Mouse (Mus musculus) limb, embryonic 15.5 days (tissue): Measurements from ENCODE around the gene Dglucy. TPM values are rescaled to one million over a fixed set of nuclear protein-coding genes. Genes with fewer than 3 reads are reported as not detected.

ENCODE experiments used
- ATAC-seq: fragments of 200-750 bp; cut with Nextera tagmentation; 2 replicates; pipeline ENCODE4 v1.8.0; 2017; ENCODE audit warnings: low read depth, moderate TSS enrichment; ENCODE audit not compliant: insufficient number of reproducible peaks, low FRiP score, low TSS enrichment
- H3K27ac ChIP-seq: fragments of 300-500 bp; sonication (generic); 2 replicates; pipeline ENCODE4 v1.5.1; 2015; ENCODE audit warnings: moderate library complexity, mild to moderate bottlenecking, inconsistent platforms
- H3K27me3 ChIP-seq: fragments of 300-500 bp; sonication (generic); 2 replicates; pipeline ENCODE4 v1.6.1; 2015; ENCODE audit warnings: inconsistent platforms
- H3K36me3 ChIP-seq: fragments of 300-500 bp; sonication (generic); 2 replicates; pipeline ENCODE4 v1.6.1; 2015; ENCODE audit warnings: inconsistent platforms
- H3K4me1 ChIP-seq: fragments of 300-500 bp; sonication (generic); 2 replicates; pipeline ENCODE4 v1.6.1; 2015; ENCODE audit warnings: inconsistent platforms
- H3K4me2 ChIP-seq: fragments of 300-500 bp; sonication (generic); 2 replicates; pipeline ENCODE4 v1.6.1; 2015; ENCODE audit warnings: mild to moderate bottlenecking, inconsistent platforms
- H3K4me3 ChIP-seq: fragments of 300-500 bp; sonication (generic); 2 replicates; pipeline ENCODE4 v1.5.1; 2015; ENCODE audit warnings: mild to moderate bottlenecking, inconsistent platforms
- H3K9ac ChIP-seq: fragments of 300-500 bp; sonication (generic); 2 replicates; pipeline ENCODE4 v1.6.1; 2015; ENCODE audit warnings: inconsistent platforms
- H3K9me3 ChIP-seq: fragments of 300-500 bp; sonication (generic); 2 replicates; pipeline ENCODE4 v1.6.1; 2016; ENCODE audit warnings: inconsistent platforms
- WGBS: fragments of 180-500 bp; shearing (Covaris S2); methylation state at CpG from one replicate; pipeline ENCODE4 v1.1.7; 2015; 5-methylcytosine and 5-hydroxymethylcytosine counted together
- polyA plus RNA-seq: library from polyadenylated mRNA; unstranded; fragments of >200 nt; fragmentation: Nextera tagmentation; extraction: Ambion mirVana; gene quantifications from 2 replicates; pipeline ENCODE4 v1.2.1, GENCODE M21; 2015

Gene Dglucy
- polyA plus RNA-seq, 1 experiment from 2014 or later, result 3.1 TPM

DNA sequence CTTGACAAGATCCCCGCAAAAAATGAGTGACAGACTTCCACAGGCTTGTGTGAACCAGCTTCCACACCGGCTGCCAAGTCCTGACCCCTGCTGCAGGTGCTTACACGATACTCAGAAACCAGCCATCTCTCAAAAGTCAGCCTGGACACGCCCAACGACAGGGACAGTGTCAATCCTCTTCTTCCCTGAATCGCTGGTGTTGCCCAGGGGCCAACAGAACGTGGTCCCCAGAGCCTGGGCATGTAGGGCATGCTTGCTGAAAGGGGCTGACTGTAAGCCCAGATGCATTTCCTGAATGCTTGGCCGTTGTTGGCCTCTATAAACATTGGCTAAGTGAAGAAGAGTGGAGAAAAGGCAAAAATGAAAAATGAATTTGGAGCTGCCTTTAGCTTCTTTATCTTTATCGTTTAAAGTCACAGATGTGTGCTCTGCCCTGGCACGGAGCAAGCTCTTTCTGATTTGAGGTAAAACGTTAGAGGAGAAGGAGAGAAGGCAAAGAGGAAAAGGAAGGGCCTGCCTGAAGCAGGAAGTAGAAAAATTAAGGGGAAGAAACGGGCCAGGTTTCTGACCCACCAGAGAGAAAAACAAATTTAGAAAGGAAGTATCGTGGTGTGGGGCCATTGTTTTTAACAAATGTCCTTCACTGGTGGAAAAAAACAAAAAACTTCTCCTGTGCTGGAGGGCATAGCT, 14.4 kb upstream of the Dglucy start:
- Histone ChIP-seq H3K4me2 (no peak overlapping the region), H3K9me3 (no peaks in the 10 kb centered on the region), H3K4me3 (no peak overlapping the region), H3K27me3 (no peaks in the 10 kb centered on the region), H3K27ac (no peak overlapping the region), H3K36me3 (no peaks in the 10 kb centered on the region), H3K9ac (no peak overlapping the region), H3K4me1 (no peaks in the 10 kb centered on the region)
- WGBS, result 60% methylated on average over 13 of the region's 13 CpGs
- ATAC-seq, result no peak

DNA sequence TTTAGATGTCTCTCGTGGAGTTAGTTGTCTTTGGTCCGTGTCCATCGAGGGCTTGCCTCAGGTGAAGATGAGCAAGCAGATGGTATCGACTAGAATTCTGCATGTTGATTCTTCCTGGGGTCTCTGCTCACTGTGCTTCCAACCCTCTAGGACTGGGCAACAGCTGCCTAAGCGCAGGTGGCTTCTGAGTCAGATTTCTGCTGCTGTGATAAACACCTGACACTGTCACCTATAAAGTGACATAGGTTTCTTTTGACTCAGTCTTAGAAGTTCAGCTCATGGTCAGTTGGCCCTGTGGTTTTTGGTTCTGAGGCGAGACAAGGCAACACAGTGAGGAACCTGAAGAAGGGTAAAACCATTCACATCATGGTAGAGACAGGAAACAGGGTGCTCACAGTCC, 9.0 kb upstream of the Dglucy start:
- Histone ChIP-seq H3K36me3 (no peaks in the 10 kb centered on the region), H3K4me1 (peaks cover 7% of the 10 kb centered on the region; the same call in 1 of the 2 replicates), H3K27me3 (no peaks in the 10 kb centered on the region), H3K9me3 (no peaks in the 10 kb centered on the region), H3K9ac (no peak overlapping the region), H3K27ac (no peak overlapping the region), H3K4me3 (no peak overlapping the region), H3K4me2 (no peak overlapping the region)
- WGBS, result 90% methylated on average over 6 of the region's 6 CpGs
- ATAC-seq, result no peak

DNA sequence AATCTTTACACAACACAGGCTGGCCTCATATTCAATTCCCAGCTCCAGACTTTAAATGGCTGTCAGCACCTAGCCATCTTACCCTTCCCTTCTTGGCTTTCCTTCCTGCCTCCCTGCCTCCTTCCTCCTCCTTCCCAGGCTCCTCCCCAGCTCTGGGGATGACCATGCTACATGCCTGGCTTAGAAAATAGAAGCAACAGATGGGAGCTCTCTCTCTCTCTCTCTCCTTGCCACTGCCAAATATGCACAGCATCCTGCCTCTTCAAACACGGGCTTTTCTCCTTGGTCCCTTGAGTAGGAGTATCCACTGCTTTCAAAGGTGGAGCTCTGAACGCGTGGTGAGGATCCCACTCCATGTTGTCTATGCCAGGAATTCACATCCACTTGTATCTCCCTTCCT, 8.1 kb upstream of the Dglucy start:
- no peak for ATAC-seq
- H3K4me2 ChIP-seq, result no peak overlapping the region
- H3K36me3 ChIP-seq, result no peaks in the 10 kb centered on the region
- H3K27ac ChIP-seq, result no peak overlapping the region
- peaks cover 7% of the 10 kb centered on the region; the same call in 1 of the 2 replicates for H3K4me1 ChIP-seq
- WGBS, result 71% methylated on average over 3 of the region's 3 CpGs
- H3K9ac ChIP-seq, result no peak overlapping the region
- no peaks in the 10 kb centered on the region for H3K9me3 ChIP-seq
- H3K27me3 ChIP-seq, result no peaks in the 10 kb centered on the region
- no peak overlapping the region for H3K4me3 ChIP-seq

DNA sequence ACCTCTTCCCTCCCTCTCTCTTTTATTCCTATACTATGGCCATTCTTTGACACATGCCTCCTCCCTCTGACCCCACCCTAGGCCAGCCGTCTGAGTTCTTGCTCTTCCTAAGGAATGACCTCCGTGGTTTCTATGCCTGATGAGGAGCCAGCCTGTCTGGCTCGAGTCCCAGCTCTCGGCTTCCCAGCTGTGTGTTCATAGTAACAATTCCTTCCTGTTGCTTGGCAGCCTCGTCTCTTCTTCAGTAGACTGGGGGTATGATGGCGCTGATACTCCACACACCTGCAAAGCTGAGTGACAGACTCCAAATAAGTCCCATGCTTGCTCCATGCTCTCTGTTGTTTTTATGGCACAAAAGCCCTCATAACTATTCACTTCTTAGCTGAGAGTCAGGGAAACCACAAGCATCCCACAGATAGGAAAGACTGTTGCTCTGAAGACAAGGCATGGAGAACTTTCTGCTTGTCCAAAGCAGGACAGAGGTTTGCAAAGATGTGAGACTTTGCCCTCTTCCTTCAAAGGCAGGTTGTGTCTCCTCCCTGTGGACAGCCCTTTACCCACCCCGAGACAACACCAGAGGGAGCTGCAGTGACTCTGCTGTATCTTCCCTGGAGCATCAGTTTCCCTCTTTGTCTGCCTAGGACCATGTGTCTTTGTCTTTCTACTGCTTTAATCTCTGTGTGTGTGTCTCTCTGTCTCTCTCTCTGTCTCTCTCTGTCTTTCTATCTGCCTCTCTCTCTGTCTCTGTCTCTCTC, 6.5 kb upstream of the Dglucy start:
- WGBS, result 30% methylated on average over 7 of the region's 7 CpGs
- H3K27me3 ChIP-seq, result no peaks in the 10 kb centered on the region
- H3K4me1 ChIP-seq, result peaks cover 7% of the 10 kb centered on the region; the same call in 1 of the 2 replicates
- ATAC-seq, result no peak
- no peak overlapping the region for H3K4me3 ChIP-seq
- no peak overlapping the region for H3K9ac ChIP-seq
- no peaks in the 10 kb centered on the region for H3K36me3 ChIP-seq
- no peaks in the 10 kb centered on the region for H3K9me3 ChIP-seq
- no peak overlapping the region for H3K4me2 ChIP-seq
- H3K27ac ChIP-seq, result no peak overlapping the region

DNA sequence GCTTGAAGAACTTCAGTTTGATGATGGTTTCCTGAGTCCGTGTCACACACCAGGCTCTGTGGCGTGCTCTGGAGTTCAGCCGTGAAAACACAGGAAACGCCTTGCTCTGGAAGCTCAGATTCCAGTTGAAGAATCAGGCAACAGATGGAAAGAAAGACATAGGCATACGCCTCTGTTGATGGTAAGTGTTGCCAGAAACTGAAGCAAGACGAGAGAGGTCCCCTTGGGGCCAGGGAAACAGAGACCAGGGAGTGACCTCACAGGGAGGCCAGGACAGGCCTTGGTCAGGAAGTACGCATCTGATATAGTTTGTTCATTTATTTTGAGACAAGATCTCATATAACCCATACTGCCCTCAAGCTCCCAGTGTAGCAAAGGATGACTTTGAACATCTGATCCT, 4.1 kb upstream of the Dglucy start:
- Histone ChIP-seq H3K27ac (no peak overlapping the region), H3K27me3 (no peaks in the 10 kb centered on the region), H3K36me3 (no peaks in the 10 kb centered on the region), H3K4me2 (no peak overlapping the region), H3K4me3 (no peak overlapping the region), H3K4me1 (peaks cover 24% of the 10 kb centered on the region), H3K9me3 (no peaks in the 10 kb centered on the region), H3K9ac (no peak overlapping the region)
- ATAC-seq, result no peak
- 66% methylated on average over 7 of the region's 7 CpGs for WGBS

DNA sequence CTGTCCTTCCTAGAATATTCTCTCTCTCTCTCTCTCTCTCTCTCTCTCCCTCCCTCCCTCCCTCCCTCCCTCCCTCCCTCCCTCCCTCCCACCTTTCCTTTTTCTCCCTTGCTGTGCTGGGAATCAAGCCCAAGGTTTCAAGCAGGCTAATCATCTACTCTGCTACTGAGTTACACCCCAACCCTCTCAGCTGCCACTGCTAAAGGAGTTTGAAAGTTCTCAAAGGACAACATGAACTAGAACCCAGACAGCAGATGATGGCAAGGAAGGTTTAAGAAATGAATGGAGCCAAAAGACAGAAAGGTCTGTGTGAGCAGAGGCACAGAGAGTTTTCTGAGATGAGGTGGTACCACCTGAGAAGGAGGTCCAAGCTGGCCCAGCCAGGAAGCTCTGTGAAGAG, 3.6 kb upstream of the Dglucy start:
- H3K4me3 ChIP-seq, result no peak overlapping the region
- no peak for ATAC-seq
- H3K27me3 ChIP-seq, result no peaks in the 10 kb centered on the region
- no peaks in the 10 kb centered on the region for H3K9me3 ChIP-seq
- H3K36me3 ChIP-seq, result no peaks in the 10 kb centered on the region
- peaks cover 26% of the 10 kb centered on the region for H3K4me1 ChIP-seq
- H3K9ac ChIP-seq, result no peak overlapping the region
- H3K27ac ChIP-seq, result no peak overlapping the region
- no peak overlapping the region for H3K4me2 ChIP-seq

DNA sequence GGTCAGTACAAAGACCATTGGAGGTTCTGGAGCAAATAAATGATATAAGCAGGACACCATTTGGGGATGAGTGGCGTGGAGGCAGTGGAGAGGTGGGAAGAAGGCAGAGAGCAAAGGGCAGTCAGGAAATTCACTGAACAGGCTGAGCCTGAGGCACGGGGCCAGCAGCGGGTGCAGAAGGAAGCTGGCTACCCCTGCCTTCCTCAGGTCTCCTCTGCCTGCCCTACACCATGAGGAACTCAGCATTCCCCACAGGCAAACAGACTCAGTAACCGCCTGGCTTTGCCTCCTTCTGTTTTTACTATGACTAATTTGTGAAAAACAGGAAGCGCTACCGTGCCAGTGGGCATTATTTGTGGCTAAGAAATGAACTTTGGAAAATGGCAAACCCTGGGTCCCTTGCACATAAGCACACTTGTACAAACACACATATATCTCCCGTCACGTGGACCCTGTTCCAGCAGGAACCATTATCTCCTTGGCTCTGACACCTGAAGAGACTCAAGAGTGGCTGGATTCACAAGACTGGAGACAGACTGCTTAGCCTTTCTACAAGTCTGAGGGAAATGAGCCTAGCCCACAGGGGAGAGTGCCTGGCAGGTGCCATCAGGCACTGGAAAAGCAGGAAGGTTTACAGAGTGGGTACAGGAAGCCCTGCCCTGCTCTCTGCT, 2.8 kb upstream of the Dglucy start:
- no peak overlapping the region for H3K4me2 ChIP-seq
- peaks cover 26% of the 10 kb centered on the region for H3K4me1 ChIP-seq
- no peak overlapping the region for H3K9ac ChIP-seq
- H3K4me3 ChIP-seq, result no peak overlapping the region
- ATAC-seq, result no peak
- H3K9me3 ChIP-seq, result no peaks in the 10 kb centered on the region
- no peak overlapping the region for H3K27ac ChIP-seq
- no peaks in the 10 kb centered on the region for H3K36me3 ChIP-seq
- WGBS, result 74% methylated on average over 8 of the region's 8 CpGs
- no peaks in the 10 kb centered on the region for H3K27me3 ChIP-seq

DNA sequence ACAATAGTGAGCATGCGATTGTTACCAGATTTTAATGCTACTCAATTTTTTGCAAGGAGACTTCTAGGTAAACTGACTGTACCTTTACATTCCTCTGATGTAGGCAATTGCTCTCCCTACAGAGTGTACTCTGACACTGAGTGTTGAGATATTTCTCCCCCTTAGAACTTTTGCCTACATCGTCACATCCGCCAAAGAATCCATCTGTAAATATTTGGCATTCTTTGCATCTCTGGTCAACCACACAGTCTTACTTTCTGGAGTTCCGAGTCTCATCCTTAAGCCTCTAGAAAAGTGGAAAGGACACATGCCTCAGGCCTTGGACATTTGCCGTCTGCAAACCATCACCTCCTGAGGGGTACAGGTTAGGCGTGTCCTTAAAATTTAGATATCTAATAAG, 1.9 kb upstream of the Dglucy start:
- H3K9ac ChIP-seq, result no peak overlapping the region

DNA sequence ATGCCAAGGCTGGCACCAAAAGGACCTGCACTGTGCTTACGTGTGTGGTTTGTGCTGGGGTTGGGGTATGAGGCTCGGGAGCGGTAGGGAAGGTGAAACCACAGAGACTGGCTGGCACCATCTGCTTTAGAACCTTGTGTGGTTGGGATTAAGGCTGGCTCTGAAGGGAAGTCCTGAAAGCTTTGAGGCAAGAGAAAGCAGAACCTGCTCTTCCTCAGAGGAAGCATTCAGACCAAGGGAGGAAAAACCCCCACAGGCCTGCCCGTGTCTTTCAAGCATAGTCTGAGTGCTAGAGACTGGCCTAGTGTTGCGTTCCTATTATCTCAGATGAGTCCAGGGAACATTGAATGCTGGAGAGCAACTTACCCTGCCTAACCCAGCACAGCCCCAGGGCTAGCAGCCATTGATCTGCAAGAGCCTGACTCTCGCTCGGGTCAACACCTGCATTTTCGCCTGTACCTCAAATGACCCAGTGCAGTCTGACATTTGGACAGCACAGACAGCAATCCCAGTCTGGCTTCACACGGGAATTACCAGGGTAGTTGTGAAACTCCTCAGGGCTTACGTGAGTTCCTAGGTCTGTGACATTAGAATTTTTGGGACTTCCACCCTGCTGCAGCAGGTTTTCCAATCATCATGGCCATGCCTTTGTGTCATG, 452 bp upstream of the Dglucy start:
- 73% methylated on average over 10 of the region's 10 CpGs for WGBS
- peak overlapping the region; percentile 39; the same call in 1 of the 2 replicates for H3K4me3 ChIP-seq
- H3K27ac ChIP-seq, result peak overlapping the region; percentile 89
- H3K27me3 ChIP-seq, result no peaks in the 10 kb centered on the region
- H3K9me3 ChIP-seq, result no peaks in the 10 kb centered on the region
- H3K9ac ChIP-seq, result peak overlapping the region; percentile 11; the same call in 1 of the 2 replicates
- H3K4me2 ChIP-seq, result peak overlapping the region; percentile 52; the same call in 1 of the 2 replicates
- H3K36me3 ChIP-seq, result no peaks in the 10 kb centered on the region
- ATAC-seq, result no peak
- H3K4me1 ChIP-seq, result peaks cover 23% of the 10 kb centered on the region

More for the DNA sequence above, 1.9 kb upstream of the Dglucy start:
- no peak overlapping the region for H3K4me2 ChIP-seq
- H3K9me3 ChIP-seq, result no peaks in the 10 kb centered on the region
- no peak overlapping the region for H3K27ac ChIP-seq
- no peak for ATAC-seq
- H3K27me3 ChIP-seq, result no peaks in the 10 kb centered on the region
- WGBS, result 72% methylated on average over 6 of the region's 6 CpGs
- H3K36me3 ChIP-seq, result no peaks in the 10 kb centered on the region
- no peak overlapping the region for H3K4me3 ChIP-seq
- peaks cover 30% of the 10 kb centered on the region for H3K4me1 ChIP-seq

DNA sequence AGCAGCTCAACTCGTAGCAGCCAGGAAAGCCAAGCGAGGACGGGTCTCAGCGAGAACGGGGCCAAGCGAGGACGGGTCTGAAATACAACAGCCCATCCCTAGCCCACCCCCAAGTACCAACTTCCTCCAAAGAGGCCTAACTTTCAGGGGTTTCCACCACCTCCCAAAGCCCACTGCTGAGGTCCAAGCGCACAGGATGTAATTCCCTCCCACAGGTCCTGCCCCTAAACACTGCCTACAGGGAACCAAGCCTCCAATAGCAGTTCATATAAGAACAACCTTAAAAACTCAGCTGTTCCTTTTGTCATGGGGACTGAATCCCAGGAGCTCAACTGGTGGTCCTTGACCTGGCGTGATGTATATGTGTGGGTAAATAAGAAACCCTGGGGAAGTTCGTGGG, 1.6 kb downstream of the Dglucy start:
- WGBS, result 95% methylated on average over 10 of the region's 10 CpGs

DNA sequence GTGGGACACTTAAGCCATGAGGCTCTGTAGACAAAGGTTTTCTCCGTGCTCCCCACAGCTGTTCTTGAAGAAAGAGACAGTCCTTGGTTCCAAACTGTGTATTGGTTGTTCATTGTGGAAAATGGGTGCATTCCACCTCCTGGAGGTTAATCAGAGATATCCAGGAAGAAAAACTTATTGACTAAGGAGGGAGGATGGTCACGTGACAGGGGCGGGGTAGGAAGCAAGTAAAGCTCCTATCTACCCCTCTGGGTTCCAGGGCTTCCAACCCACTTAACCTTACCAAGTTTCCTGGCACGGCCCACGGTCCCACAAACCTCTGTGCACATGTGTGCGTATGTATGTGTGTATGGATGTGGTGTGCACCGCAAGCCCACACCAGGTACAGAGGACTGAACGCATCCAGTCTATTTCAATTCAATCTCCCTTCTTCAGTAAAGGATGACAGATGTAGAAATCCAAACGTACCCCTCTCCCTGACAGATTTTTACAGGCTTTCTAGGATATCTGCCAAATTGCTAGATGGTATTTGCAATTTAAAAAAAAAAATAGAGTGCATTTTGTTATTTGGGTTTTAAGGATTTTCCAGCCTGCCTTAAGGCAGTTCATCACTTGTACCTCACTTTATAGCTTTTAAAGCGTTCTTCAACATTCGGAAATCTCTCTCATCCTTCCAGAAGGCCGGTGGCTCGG, 2.7 kb downstream of the Dglucy start:
- Histone ChIP-seq H3K27me3 (no peaks in the 10 kb centered on the region), H3K4me1 (peaks cover 23% of the 10 kb centered on the region), H3K4me3 (no peak overlapping the region), H3K9me3 (no peaks in the 10 kb centered on the region), H3K27ac (no peak overlapping the region), H3K9ac (no peak overlapping the region), H3K4me2 (no peak overlapping the region), H3K36me3 (no peaks in the 10 kb centered on the region)
- ATAC-seq, result no peak
- 68% methylated on average over 13 of the region's 13 CpGs for WGBS

More for the DNA sequence above, 1.6 kb downstream of the Dglucy start:
- Histone ChIP-seq H3K4me2 (no peak overlapping the region), H3K27ac (no peak overlapping the region), H3K27me3 (no peaks in the 10 kb centered on the region), H3K36me3 (no peaks in the 10 kb centered on the region), H3K9me3 (no peaks in the 10 kb centered on the region), H3K4me3 (no peak overlapping the region), H3K4me1 (peaks cover 23% of the 10 kb centered on the region), H3K9ac (no peak overlapping the region)
- ATAC-seq, result no peak
